Mouse (Mus musculus): ENCODE measurements around the gene Nova1.

Gene Nova1

DNA sequence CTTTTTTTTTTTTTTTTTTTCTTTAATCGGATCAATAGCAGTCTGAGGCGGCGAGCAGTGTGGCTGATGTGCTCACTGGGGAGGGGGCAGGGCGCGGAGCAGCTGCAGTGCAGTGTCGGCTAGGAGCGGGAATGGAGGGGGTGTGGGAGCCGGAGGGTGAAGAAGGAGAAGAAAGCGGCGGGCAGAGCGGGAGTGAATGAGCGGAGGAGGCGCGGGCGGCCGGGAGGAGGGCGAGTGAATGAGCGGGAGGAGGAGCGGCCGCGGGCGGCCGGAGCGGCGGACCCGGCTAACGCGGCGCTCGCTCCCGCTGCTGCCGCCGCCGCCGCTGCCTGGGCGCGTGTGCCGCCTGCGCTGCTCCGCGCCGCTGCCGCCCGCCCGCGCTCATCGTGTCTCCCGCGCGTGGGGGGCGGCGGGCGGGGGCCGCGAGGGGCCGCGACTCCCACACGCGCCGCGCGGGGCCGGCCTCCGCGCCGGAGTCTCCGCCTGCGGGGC lies at the start of gene Nova1:
Nova1 (minus strand) TSS at position 74 of the 492 bp plus-strand sequence.
- DNase-seq: peak; percentile 18 to 39

GRCm38 (mm10) chr12:46819348-46820022 lies 756 bp upstream of the Nova1 start:
- peak; percentile 82 to 84 for DNase-seq

GRCm38 (mm10) chr12:46818021-46818855 lies 491 bp downstream of the Nova1 start:
- peak; percentile 1 to 13 for DNase-seq

DNA sequence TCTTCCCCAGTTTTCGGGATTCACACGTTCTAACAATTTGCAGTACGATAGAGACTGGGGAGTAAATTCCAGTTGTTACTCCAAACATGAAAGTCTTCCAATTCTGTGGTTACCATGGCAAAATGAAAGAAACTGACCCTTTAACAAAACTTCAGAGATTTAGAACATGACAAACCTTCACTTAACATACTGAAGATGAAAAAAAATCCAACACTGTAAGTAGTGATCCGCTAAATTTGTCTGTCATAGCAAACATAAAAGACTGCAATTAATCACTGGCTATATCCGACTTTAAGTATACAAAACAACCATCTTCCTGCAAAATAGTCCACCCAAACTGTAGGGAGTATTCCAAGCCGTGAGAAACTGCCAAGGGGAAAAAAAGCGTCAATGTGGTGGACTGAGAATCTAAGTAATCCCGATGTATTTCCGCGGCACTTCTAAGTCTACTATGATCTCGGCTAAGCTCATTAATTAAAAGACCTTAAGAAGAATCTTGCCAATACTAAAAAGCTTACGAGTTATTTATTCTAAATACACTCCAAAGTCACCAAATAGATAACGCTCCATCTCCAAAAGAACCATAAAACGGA lies 1.4 kb downstream of the Nova1 start:
- no peak for DNase-seq

- no peak for DNase-seq
These were observed 2.4 kb downstream of the Nova1 start for GRCm38 (mm10) chr12:46816291-46816690.

DNA sequence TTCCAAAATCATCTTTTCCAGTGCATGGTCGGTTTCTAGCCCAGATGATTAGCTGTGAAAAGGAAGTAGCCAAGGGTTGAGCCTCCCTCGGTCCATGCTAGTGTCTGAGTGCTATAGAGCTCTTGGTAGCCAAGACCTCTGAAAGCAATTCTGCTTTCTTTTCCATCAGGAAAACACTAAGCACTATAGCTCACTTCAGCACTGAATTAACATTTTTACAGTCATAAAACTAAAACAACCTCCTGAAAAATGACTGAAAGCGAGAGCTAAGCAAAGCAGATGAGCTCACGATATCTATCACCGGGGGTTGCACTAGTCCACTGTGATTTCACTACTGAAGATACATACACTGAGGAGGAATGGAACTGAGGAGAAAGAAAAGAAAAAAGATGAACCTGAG lies 3.0 kb downstream of the Nova1 start:
- no peak for DNase-seq

GRCm38 (mm10) chr12:46814820-46815219 lies 3.9 kb downstream of the Nova1 start:
- DNase-seq: no peak

DNA sequence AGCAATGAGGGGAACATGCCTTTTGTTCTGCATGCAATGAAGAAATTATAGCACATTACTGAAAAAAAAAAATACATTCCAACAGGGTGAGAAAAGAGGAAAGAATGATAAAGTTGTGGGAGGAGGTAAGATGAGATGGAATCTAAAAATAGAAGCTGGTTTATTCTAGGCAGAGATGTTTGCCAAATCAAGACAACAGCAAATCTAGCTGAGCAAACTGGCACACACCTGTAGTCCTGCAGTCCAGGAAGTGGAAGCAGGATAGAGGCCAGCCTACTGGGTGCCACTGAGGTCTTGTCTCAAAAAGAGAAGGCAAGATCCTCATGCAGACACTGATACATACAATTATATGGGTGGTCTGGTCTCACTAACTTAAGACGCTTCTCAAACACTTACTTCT lies 17.4 kb downstream of the Nova1 start:
- no peak for DNase-seq

GRCm38 (mm10) chr12:46782301-46783280 lies 36.1 kb downstream of the Nova1 start:
- no peak for DNase-seq

GRCm38 (mm10) chr12:46781481-46781880 lies 37.2 kb downstream of the Nova1 start:
- DNase-seq: no peak

GRCm38 (mm10) chr12:46780983-46781382 lies 37.7 kb downstream of the Nova1 start:
- DNase-seq: no peak

- DNase-seq: no peak
These were observed 59.3 kb downstream of the Nova1 start for GRCm38 (mm10) chr12:46759450-46759849.

- DNase-seq: no peak
These were observed 64.3 kb downstream of the Nova1 start for GRCm38 (mm10) chr12:46754325-46754848.

DNA sequence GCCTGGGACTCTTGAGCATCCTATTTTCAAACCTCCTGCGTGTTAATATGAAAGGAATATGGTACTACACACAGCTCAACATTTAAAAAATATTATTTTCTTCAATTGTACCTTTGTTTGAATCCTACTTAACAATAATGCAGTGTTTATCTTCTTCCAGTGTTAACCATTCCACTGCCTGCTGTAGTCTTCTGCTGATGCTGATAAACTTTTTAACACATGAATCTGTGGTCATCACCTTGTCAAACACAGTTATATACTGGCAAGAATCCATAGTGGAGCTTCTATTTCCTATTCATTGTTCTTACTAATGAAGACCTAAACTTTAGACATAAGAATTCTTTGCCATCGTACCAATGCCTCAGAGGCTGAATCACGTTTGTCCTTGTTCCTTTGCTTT lies 65.6 kb downstream of the Nova1 start:
- no peak for DNase-seq

DNA sequence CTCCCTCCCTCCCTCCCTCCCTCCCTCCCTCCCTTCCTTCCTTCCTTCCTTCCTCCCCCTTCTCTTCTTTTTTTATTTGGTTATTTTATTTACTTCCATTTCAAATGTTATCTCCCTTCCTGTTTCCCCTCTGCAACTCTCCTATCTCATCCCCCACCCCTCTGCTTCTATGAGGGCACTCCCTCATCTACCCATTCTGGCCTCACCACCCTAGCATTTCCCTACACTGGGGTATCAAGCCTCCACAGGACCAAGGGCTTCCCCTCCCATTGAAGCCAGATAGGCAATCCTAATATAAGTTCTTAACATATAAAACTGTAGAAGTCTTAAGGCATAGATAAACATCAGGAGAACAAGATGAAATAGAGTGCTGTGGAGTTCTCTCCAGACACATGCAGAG lies 85.5 kb downstream of the Nova1 start:
- no peak for DNase-seq

- no peak for DNase-seq
These were observed 86.8 kb downstream of the Nova1 start for GRCm38 (mm10) chr12:46731943-46732342.

- DNase-seq: no peak
These were observed 96.8 kb downstream of the Nova1 start for GRCm38 (mm10) chr12:46721914-46722313.

- no peak for DNase-seq
These were observed 99.7 kb downstream of the Nova1 start for GRCm38 (mm10) chr12:46719076-46719475.

- no peak for DNase-seq
These were observed 108.6 kb downstream of the Nova1 start for GRCm38 (mm10) chr12:46710094-46710493.

- DNase-seq: no peak
These were observed 109.3 kb downstream of the Nova1 start for GRCm38 (mm10) chr12:46709475-46709874.

GRCm38 (mm10) chr12:46700202-46700601 lies 118.5 kb downstream of the Nova1 start:
- no peak for DNase-seq

DNA sequence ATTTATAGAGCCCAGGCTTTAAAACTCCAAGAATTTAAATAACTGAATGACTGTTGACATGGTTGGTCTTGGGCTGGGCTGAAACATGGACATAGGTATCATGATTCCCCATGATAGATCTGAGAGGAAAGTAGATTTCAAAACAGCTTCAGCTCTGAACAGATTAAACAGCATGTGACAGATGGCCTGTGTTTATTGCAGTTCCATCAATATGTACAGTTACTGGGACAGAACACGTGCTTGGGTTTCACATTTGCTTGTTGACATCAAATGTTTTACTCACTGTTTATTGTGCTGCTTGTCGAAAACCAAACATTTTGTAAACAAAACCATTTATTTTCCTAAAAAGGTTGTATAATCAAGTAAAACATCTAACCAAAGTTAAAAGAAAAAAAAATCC lies 142.4 kb downstream of the Nova1 start:
- no peak for DNase-seq
